Mouse (Mus musculus): ENCODE measurements around the gene Gdi1.
A peak's percentile ranks its signal among the peaks of the same experiment; 100 is the strongest.

Gdi1 gene

GRCm38 (mm10) chrX:74304867-74305700 is at the start of gene Gdi1:
Gene Gdi1 (plus strand): TSS chrX:74304998.
- peak; percentile 59 to 77 for DNase-seq

GRCm38 (mm10) chrX:74257746-74258145 is 47.1 kb upstream of the Gdi1 start:
- DNase-seq, result no peak

- no peak for DNase-seq
These were observed 35.1 kb upstream of the Gdi1 start for GRCm38 (mm10) chrX:74269736-74270061.

GRCm38 (mm10) chrX:74270062-74270901 is 34.5 kb upstream of the Gdi1 start, which contains the start of gene Rpl10:
Gene Rpl10 (plus strand): TSS chrX:74270812.
- DNase-seq, result peak; percentile 86 to 92

- DNase-seq, result peak; percentile 21 to 27
These were observed 33.8 kb upstream of the Gdi1 start for GRCm38 (mm10) chrX:74270902-74271551.

GRCm38 (mm10) chrX:74273422-74274322 is 31.1 kb upstream of the Gdi1 start:
- no peak for DNase-seq

- no peak for DNase-seq
These were observed 26.9 kb upstream of the Gdi1 start for GRCm38 (mm10) chrX:74277916-74278315.

- DNase-seq, result no peak
These were observed 23.6 kb upstream of the Gdi1 start for GRCm38 (mm10) chrX:74281041-74281731.

- DNase-seq, result peak; percentile 67 to 80
These were observed 22.9 kb upstream of the Gdi1 start, which contains the start of the genes Taz and Dnase1l1 for GRCm38 (mm10) chrX:74281732-74282394. Gene Taz (plus strand): TSS chrX:74281912. Gene Dnase1l1 (minus strand): TSS chrX:74282337.

GRCm38 (mm10) chrX:74282395-74283091 is 22.3 kb upstream of the Gdi1 start:
- DNase-seq, result peak; percentile 84 to 87

GRCm38 (mm10) chrX:74283092-74283437 is 21.7 kb upstream of the Gdi1 start:
- DNase-seq, result no peak

GRCm38 (mm10) chrX:74293431-74293830 is 11.4 kb upstream of the Gdi1 start:
- DNase-seq, result no peak

- DNase-seq, result peak; percentile 92 to 96
These were observed 8.0 kb upstream of the Gdi1 start, which contains the start of gene Atp6ap1 for GRCm38 (mm10) chrX:74296538-74297448. Gene Atp6ap1 (plus strand): TSS chrX:74297097.

GRCm38 (mm10) chrX:74298348-74298747 is 6.5 kb upstream of the Gdi1 start:
- DNase-seq, result no peak

GRCm38 (mm10) chrX:74299721-74300120 is 5.1 kb upstream of the Gdi1 start:
- no peak for DNase-seq

- DNase-seq, result peak; percentile 87 to 93
These were observed 8.0 kb downstream of the Gdi1 start, which contains the start of gene Fam50a for GRCm38 (mm10) chrX:74312540-74313464. Gene Fam50a (plus strand): TSS chrX:74313033.

- DNase-seq, result peak; percentile 61 to 74
These were observed 23.9 kb downstream of the Gdi1 start, which contains the start of gene Plxna3 for GRCm38 (mm10) chrX:74328725-74329161. Gene Plxna3 (plus strand): TSS chrX:74329066.

GRCm38 (mm10) chrX:74329215-74329671 is 24.4 kb downstream of the Gdi1 start:
- no peak for DNase-seq

Data from cerebellum, adult 18-20 months (tissue).